Mouse (Mus musculus): ENCODE measurements around the gene Uba3.

The Uba3 gene

GRCm38 (mm10) chr6:97205439-97205885, at the start of gene Uba3:
Gene Uba3, minus strand, starts transcription at chr6:97205647.
- DNase-seq (ENCODE audit: extremely low spot score, low spot score), result peak; percentile 100

- no peak for DNase-seq (ENCODE audit: extremely low spot score, low spot score)
These were observed 47.3 kb upstream of the Uba3 start, which contains the start of gene Lmod3 for GRCm38 (mm10) chr6:97252711-97253221. Gene Lmod3, minus strand, starts transcription at chr6:97252759.

- DNase-seq (ENCODE audit: extremely low spot score, low spot score), result no peak
These were observed 46.6 kb upstream of the Uba3 start for GRCm38 (mm10) chr6:97252086-97252485.

DNA sequence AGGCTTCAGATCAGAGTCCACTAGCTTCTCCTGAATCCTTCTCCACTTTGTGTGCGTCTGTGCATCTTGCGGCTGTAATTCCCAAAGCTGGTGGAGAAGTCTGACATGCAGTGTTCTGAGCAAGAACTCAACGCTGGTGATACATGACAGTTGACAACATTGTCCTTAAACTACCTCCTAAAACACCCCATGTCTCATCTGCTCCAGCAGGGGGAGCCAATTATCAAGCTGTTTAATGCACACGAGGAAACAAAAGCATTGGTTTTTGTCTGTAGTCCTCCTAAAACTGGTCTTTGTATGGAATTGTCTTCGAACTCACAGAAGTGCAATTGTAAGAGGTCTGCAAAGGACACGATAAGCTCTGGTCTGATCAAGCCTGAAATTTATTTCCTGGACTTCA, 45.5 kb upstream of the Uba3 start:
- DNase-seq (ENCODE audit: extremely low spot score, low spot score), result peak; percentile 26

DNA sequence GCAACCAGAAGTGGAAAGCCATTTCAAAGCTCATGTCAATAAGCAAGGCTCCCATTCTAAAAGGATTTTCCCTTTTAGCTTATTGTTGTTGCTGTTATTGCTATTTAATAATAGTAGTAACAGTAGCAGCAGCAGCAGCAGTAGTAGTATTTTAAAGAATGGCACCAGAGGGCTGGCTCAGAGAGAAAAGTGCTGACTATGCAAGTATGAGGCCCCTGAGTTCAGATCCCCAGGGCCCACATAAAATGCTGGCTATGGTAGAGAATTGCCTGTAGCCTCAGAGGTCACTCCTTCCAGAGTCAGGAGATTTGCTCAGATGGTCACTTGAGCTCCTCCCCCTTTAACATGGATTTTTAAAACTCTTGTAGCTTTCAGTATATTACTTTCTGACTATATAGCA, 39.8 kb upstream of the Uba3 start:
- no peak for DNase-seq (ENCODE audit: extremely low spot score, low spot score)

DNA sequence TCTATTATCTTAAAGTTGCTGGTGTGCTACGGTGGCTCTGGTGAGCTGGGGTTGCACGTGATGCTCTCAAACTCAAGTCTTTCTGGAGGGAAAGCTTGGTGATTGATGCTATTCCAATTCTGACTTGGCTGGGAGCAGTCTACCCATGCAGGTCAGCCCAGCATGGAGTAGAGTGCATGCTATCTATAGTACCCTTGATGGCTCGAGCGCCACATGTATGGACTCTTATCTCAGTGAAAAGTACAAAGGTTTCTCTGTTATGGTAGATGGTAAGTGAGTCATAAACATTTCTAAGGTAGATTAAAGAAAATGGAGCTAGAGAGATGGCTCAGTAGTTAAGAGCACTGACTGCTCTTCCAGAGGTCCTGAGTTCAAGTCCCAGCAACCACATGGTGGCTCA, 37.1 kb upstream of the Uba3 start:
- DNase-seq (ENCODE audit: extremely low spot score, low spot score), result no peak

DNA sequence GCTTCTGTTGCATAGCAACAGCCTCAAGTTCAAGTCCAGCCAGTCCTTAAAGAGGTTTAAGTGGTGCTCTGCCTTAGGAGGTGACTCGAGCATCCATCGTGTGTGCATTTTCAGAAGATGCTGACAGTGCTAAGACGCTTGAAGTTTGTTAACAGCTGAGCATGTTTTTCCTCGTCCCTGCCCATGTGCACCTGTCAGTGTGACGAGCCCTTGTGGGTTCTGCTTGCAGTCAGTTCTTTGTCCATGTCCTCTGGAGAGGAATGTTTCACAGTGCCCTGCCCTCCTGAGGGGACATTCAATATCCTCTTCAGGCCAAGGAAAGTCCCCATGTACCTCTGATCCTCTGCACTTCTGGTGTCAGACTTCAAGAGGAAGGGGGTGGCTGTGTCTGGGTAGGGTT, 34.6 kb upstream of the Uba3 start:
- DNase-seq (ENCODE audit: extremely low spot score, low spot score), result no peak

DNA sequence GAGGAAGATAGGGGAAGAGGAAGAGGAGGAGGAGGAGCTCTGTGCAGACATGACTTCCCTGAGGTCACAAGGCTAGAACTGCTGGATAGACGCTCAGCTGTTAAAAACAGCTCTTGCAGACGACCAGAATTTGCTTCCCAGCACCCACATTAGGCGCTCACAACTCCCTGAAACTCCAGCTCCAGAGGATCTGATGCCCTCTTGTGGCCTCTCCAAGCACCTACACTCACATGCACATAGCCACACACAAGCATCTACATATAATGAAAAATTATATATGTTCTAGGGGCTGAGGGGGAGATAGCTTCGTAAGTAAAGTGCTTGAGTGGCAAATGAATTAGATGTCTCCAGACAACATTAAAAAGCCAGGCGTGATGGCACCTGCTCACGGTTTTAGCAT, 33.9 kb upstream of the Uba3 start:
- DNase-seq (ENCODE audit: extremely low spot score, low spot score), result no peak

DNA sequence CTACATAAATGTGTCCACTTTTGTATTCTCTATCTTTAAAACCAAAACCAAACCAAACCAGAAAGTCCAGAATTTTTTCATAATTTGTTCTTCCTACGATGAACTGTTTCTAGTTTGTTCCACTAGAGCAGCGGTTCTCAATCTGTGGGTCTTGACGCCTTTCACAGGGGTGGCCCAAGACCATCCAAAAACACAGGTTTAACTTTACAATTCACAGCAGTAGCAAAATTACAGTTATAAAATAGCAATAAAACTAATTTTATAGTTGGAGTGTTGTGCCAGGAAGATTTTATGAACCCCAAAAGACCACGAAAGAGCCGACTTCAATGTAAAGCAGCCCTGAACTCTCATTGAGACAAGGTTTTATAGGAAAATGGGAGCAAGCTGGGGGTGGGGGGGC, 30.6 kb upstream of the Uba3 start:
- no peak for DNase-seq (ENCODE audit: extremely low spot score, low spot score)

- DNase-seq (ENCODE audit: extremely low spot score, low spot score), result no peak
These were observed 29.6 kb upstream of the Uba3 start for GRCm38 (mm10) chr6:97234911-97235668.

GRCm38 (mm10) chr6:97227067-97227847, 21.8 kb upstream of the Uba3 start:
- no peak for DNase-seq (ENCODE audit: extremely low spot score, low spot score)

GRCm38 (mm10) chr6:97226083-97226491, 20.6 kb upstream of the Uba3 start:
- DNase-seq (ENCODE audit: extremely low spot score, low spot score), result no peak

GRCm38 (mm10) chr6:97224505-97224904, 19.1 kb upstream of the Uba3 start:
- DNase-seq (ENCODE audit: extremely low spot score, low spot score), result no peak

GRCm38 (mm10) chr6:97223566-97223965, 18.1 kb upstream of the Uba3 start:
- DNase-seq (ENCODE audit: extremely low spot score, low spot score), result no peak

- DNase-seq (ENCODE audit: extremely low spot score, low spot score), result no peak
These were observed 17.6 kb upstream of the Uba3 start for GRCm38 (mm10) chr6:97222931-97223467.

DNA sequence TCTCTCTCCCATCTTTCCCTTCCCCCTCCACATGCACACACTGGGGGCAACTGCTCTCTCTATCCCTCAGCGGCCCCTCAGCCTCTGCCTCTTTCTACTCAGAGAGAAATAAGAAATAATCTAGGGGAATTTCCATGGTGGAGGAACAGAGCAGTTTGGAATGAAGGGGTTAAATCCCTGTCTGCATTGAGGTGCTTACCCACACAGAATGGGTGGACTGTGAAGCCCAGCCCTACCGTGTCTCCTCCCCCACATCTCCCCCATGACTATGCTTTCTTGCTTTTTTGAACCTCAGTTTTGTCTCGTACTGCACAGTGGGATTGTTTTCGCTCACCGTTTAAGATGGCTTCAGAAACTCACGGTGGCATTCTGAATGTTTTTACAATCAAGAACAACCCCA, 16.9 kb upstream of the Uba3 start:
- DNase-seq (ENCODE audit: extremely low spot score, low spot score), result no peak

DNA sequence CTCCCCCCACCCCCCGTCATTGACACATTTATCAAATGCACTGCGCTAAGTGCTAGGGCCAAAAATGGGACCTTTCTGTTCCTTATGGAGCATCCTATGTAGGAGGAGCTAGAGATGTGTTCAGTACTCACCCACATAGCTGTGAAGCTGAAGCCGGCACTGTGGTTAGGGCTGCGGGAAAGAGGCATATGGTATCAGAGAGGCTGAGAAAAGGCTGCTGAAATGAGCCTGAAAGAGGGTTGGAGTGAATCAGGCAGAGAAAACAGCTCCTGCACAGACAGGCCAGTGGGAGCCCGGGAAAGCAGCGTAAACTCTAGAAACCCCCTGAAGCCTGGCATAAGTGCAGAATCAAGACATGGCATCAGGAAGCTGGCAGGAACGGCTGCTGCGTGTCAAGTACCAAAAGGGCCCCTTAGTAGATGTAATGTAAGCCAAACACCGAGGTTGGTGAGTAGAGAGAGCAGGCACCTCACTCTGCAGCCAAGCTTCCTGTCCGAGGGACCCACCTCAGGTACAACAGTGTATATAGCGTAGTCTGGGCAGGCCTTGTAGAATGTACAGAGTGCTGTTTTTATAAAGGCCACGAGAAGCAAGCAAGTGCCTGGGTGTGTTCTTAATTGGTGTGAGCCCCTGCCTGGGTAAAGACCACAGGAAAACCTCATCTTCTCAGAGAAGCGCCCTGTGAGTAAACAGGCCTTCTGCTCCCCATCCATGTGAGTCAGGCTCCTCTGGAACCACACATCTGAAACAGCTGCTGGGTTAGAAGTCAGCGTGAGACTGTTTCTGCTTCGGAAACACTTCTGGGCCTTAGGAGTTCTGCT, 16.0 kb upstream of the Uba3 start:
- no peak for DNase-seq (ENCODE audit: extremely low spot score, low spot score)

DNA sequence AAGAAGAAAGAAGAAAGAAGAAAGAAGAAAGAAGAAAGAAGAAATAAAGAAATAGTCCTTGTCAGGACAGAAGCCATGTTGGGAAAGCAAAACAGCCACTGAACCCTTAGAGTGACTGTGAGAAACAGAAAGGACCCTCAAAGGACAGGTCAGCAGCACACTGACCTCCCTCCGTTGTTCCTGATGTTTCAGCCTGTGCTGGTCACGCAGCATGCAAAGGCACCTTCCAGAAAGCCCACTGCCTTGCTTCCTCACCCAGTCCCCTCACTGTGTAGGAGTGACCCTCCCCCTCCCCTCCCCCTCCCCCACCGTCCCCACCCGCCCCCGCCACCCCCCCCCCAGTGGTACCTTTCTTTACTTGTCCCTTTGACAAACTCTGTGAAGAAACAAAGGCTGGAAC, 15.2 kb upstream of the Uba3 start:
- DNase-seq (ENCODE audit: extremely low spot score, low spot score), result no peak

DNA sequence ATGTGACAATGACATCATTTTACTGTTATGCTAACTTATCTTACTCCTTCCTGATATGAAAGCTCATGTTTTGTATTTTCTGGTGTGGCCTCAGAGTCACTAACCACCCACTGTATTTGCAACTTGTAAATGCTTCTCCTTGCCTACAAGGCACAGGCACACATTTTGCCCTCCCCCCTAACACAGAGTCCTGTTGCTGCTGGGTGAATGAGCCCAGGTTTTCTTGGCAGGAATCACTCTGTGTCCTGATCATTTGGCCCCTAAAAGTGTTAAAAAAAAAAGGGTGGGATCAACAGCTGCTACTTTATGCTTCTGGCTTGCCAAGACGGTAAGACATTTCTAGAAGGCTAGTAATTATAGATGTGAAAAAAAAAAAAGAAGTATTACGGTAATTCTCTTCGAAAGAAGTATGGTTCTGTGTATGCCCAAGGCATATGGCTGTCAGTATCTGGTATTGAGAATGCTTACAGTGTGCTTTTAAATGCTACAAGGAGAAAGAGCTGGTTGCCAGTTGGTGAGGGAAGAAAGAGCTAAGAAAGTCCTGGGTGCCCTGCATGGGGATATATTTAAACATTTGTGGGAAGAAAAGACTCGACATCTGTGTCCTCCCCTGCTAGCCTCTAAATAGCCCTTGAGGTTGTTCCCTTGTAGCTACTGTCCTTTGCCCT, 10.8 kb upstream of the Uba3 start:
- DNase-seq (ENCODE audit: extremely low spot score, low spot score), result no peak

DNA sequence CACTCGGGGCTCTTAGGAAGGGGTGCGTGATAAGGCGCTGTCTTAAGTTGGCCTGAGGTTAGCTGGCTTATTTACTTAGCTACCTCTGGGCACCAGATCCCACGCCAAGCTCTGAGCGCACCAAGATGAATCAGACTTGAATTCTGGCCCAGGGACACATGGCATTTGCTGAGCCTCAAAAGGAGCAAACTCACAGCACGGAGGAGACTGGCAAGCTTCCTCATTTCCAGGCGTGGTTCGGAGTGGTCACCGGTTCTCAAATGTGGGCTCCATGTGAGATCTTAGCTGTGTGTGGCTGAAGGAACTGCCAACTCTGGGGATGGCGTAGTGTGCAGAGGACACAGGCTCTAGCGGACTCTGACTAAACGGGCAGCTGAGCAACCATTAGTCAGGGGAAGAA, 6.5 kb upstream of the Uba3 start:
- no peak for DNase-seq (ENCODE audit: extremely low spot score, low spot score)

Measured in neural tube, embryonic 10.5 days (tissue).